Mouse (Mus musculus) forebrain, embryonic 16.5 days (tissue): ENCODE results near the gene Defb25. TPM values are rescaled to one million over a fixed set of nuclear protein-coding genes. Genes with fewer than 3 reads are reported as not detected.
A peak's percentile ranks its signal among the peaks of the same experiment; 100 is the strongest.

Source experiments
- ATAC-seq: fragments of 200-750 bp; cut with Nextera tagmentation; 2 replicates; pipeline ENCODE4 v1.8.0; 2017; ENCODE audit warnings: mild to moderate bottlenecking, moderate library complexity
- H3K27ac ChIP-seq: fragments of 300-500 bp; sonication (generic); 2 replicates; pipeline ENCODE4 v1.5.1; 2014; ENCODE audit warnings: low read length, control low read depth
- H3K27me3 ChIP-seq: fragments of 300-500 bp; sonication (generic); replicated peaks from 2 replicates; pipeline ENCODE4 v1.6.1; 2014; ENCODE audit warnings: low read length; ENCODE audit not compliant: control insufficient read depth, insufficient read depth
- H3K36me3 ChIP-seq: fragments of 300-500 bp; sonication (generic); 2 replicates; pipeline ENCODE4 v1.6.1; 2014; ENCODE audit not compliant: control insufficient read depth, insufficient read depth
- H3K4me1 ChIP-seq: fragments of 300-500 bp; sonication (generic); replicated peaks from 2 replicates; pipeline ENCODE4 v1.6.1; 2014; ENCODE audit warnings: low read length; ENCODE audit not compliant: control insufficient read depth, insufficient read depth
- H3K4me2 ChIP-seq: fragments of 300-500 bp; sonication (generic); 2 replicates; pipeline ENCODE4 v1.6.1; 2014; ENCODE audit warnings: mild to moderate bottlenecking, low read length, control low read depth
- H3K4me3 ChIP-seq: fragments of 300-500 bp; sonication (generic); replicated peaks from 2 replicates; pipeline ENCODE4 v1.5.1; 2014; ENCODE audit warnings: mild to moderate bottlenecking, low read length, control low read depth
- H3K9ac ChIP-seq: fragments of 300-500 bp; sonication (generic); replicated peaks from 2 replicates; pipeline ENCODE4 v1.6.1; 2014; ENCODE audit warnings: low read depth, low read length, control low read depth
- H3K9me3 ChIP-seq: fragments of 300-500 bp; sonication (generic); 2 replicates; pipeline ENCODE4 v1.6.1; 2016; ENCODE audit warnings: low read length; ENCODE audit not compliant: control insufficient read depth
- WGBS: fragments of 180-500 bp; shearing (Covaris S2); extraction: QIAGEN DNeasy Blood & Tissue Kit; methylation state at CpG from one replicate; pipeline ENCODE4 v1.1.7; 2014; 5-methylcytosine and 5-hydroxymethylcytosine counted together
- polyA plus RNA-seq: library from polyadenylated mRNA; unstranded; fragments of >200 nt; fragmentation: Nextera tagmentation; extraction: Ambion mirVana; gene quantifications from 2 replicates; pipeline ENCODE4 v1.2.1, GENCODE M21; 2015

Gene Defb25
- polyA plus RNA-seq, 1 experiment from 2014 or later = not detected

DNA sequence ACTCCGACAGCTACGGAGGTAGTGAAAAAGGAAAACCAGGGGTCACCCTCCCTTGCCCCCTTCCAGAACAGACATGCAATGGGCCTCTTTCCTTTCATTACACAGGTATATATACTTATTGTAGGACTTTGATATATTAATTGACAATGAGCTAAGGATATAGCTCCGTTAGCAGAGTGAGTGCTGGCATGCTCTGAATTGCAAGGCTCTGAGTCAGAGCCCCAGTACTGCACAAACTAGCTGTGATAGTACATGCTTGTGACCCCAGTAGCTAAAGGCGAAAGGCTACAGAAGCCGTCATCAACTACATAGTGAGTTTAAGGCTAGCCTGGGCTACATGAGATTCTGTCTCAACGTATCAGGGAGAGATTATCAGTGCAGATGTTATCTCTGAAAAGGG is 7.1 kb upstream of the Defb25 start:
- Histone ChIP-seq H3K4me1 (peaks cover 10% of the 10 kb centered on the region), H3K27me3 (peaks cover 34% of the 10 kb centered on the region), H3K4me2 (no peak overlapping the region), H3K9me3 (no peaks in the 10 kb centered on the region), H3K36me3 (no peaks in the 10 kb centered on the region), H3K9ac (no peak overlapping the region), H3K27ac (no peak overlapping the region), H3K4me3 (no peak overlapping the region)
- 85% methylated on average over 6 of the region's 6 CpGs for WGBS
- no peak for ATAC-seq

DNA sequence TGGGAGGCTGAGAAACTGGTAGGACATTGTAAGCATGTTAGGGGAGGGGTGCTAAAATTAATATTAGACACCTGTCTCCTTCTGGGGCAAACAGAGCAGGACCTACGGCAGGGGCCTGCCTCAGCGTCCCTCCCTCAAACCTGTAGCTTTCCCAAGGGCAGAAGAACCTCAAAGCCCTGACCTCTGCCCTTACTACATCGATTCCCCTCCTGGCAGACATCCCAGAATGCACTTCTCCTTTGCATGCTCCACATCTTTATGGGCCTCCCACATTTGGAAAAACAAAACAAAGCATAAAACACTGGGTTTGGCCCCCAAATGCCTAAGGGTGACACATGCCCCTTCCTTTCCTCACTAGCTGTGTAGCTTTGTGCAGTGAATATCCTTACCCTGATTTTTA is 6.4 kb upstream of the Defb25 start:
- 66% methylated on average over 3 of the region's 3 CpGs for WGBS
- no peaks in the 10 kb centered on the region for H3K9me3 ChIP-seq
- H3K4me3 ChIP-seq = no peak overlapping the region
- H3K4me1 ChIP-seq = peaks cover 10% of the 10 kb centered on the region
- H3K9ac ChIP-seq = no peak overlapping the region
- H3K27ac ChIP-seq = no peak overlapping the region
- no peak for ATAC-seq
- peaks cover 34% of the 10 kb centered on the region for H3K27me3 ChIP-seq
- no peaks in the 10 kb centered on the region for H3K36me3 ChIP-seq
- no peak overlapping the region for H3K4me2 ChIP-seq

DNA sequence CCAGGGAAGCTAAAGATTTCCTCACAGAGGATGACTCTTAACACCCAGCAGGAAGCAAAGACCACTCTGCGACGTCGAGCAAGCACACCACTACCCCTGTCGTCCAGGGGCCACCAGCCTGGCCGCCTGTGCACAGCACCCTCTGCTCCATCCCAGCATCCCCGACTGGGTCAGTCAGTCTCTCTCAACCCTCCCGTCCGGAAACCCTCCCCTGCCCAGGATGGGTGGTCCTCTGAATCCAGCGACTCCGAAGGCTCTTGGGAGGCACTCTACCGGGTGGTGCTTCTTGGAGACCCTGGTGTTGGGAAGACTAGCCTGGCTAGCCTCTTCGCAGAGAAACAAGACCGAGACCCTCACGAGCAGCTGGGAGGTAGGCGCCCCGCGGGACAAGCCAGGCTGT is 5.2 kb upstream of the Defb25 start:
- Histone ChIP-seq H3K27me3 (peaks cover 34% of the 10 kb centered on the region), H3K9me3 (no peaks in the 10 kb centered on the region), H3K4me2 (no peak overlapping the region), H3K36me3 (no peaks in the 10 kb centered on the region), H3K27ac (no peak overlapping the region), H3K9ac (no peak overlapping the region), H3K4me1 (peaks cover 10% of the 10 kb centered on the region), H3K4me3 (no peak overlapping the region)
- ATAC-seq = no peak
- 51% methylated on average over 17 of the region's 17 CpGs for WGBS

DNA sequence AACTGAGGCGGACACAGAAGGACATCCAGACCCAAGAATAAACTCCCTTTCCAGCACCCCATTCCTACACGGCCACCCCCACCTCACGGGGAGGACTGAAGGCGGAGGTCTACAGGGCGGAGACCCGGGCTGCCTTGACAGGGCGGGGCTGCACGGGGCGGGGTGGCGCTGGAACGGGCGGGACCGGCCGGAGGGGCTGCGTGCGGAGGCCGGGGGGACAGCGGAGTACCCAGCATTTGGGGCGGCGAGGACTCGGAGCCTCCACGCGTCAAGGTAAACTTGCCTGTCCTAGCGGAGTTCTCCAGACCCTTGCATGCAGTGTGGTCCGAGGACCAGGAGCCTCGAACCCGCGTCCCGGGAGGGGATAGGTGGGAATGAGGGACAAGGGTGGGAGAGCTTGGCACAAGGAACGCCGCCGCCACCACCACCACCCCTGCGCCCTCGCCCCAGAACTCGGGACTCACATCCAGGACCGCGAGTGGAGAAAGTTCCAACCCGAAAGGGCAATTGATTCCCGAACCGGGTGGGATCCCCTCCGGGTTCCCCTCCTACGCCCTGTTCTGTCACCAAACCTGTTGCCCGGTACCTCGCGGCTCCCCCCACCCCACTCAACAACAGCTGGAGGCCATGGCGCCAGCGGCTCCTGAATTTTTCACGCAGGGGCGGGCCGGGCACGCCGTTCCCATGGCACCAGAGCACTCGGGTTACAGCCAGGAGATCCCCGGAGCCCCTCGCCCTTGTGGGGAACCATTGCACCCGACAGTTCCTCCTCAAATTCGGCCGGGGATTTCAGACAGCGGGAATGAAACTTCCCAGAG is 4.1 kb upstream of the Defb25 start, which contains the start of gene Rem1:
TSS of gene Rem1 (plus strand) at position 178 of the 818 bp plus-strand sequence.
- Histone ChIP-seq H3K9me3 (no peaks in the 10 kb centered on the region), H3K4me1 (peaks cover 10% of the 10 kb centered on the region), H3K36me3 (no peaks in the 10 kb centered on the region), H3K27me3 (peaks cover 34% of the 10 kb centered on the region), H3K9ac (peak within 1 kb of the TSS; percentile 5; the same call in 1 of the 2 replicates), H3K27ac (no peak within 1 kb of the TSS), H3K4me2 (peak within 1 kb of the TSS; percentile 54), H3K4me3 (peak within 1 kb of the TSS; percentile 29)
- under 1% methylated on average over 56 of the region's 59 CpGs for WGBS
- no peak for ATAC-seq

DNA sequence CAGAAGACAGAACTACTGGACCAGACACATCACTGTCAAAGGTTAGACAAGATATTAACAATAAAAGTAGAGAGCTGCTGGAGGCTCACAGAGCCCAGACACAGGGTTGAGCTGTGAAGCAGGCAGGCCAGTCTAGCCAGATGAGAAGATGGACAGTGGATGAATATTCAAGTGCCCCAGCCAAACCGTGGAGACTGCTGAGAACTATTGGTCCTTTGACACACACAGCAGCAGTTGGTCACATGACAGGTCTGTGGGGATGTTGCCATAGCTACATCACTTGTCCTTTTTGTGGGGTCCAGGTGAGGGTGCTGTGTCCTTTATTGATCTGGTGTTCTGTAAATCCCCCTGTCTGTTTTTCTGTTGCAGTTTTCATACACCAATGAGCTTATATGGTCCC is 2.4 kb upstream of the Defb25 start:
- no peak overlapping the region for H3K4me3 ChIP-seq
- no peaks in the 10 kb centered on the region for H3K36me3 ChIP-seq
- H3K27me3 ChIP-seq = peaks cover 34% of the 10 kb centered on the region
- no peak overlapping the region for H3K27ac ChIP-seq
- H3K4me1 ChIP-seq = peaks cover 10% of the 10 kb centered on the region
- ATAC-seq = no peak
- H3K4me2 ChIP-seq = no peak overlapping the region
- WGBS = 5% methylated on average over 1 of the region's 1 CpGs
- no peaks in the 10 kb centered on the region for H3K9me3 ChIP-seq
- H3K9ac ChIP-seq = no peak overlapping the region

DNA sequence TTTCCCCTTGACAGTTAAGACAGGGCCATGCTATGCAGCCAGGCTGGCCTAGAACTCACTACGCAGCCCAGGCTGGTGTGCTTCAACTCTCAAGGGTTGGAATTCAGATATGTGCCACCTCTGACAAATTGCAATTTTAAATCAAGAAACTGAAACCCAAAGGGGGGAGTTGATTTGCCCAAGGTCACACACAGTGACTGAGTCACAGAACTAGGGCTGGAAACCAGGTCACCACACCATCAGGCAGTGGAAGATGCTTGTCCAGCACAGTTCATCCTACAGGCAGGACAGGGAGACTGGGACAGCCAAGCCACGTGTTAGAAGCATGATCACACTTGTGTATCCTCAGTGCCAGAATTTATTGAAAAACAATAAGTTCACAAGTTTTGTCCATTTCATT is 1.7 kb upstream of the Defb25 start:
- ATAC-seq = no peak
- Histone ChIP-seq H3K4me2 (no peak overlapping the region), H3K4me3 (no peak overlapping the region), H3K27ac (no peak overlapping the region), H3K4me1 (peaks cover 10% of the 10 kb centered on the region), H3K27me3 (peaks cover 34% of the 10 kb centered on the region), H3K9ac (no peak overlapping the region), H3K9me3 (no peaks in the 10 kb centered on the region), H3K36me3 (no peaks in the 10 kb centered on the region)
- 89% methylated on average over 2 of the region's 2 CpGs for WGBS

DNA sequence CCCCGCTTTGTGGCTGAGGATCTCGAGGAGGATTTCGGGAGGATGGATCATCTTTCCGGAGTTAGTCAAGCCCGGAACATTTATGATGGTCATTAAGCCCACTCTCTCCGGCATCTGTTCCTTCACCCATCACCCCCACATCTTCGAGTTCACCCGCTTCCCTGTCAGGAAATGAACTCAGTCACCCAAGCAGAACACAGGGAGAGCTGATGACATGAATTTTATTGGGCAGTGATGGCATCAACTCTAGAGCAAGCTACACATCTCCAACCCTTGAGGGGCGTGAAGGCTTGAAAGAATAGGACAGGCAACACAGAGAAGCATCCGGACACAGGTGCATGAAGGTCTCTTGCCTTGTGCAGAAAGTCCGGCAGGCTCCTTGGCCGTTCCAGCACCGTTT is 702 bp downstream of the Defb25 start:
- no peak overlapping the region for H3K4me3 ChIP-seq
- H3K4me1 ChIP-seq = peaks cover 8% of the 10 kb centered on the region
- no peak overlapping the region for H3K27ac ChIP-seq
- peaks cover 16% of the 10 kb centered on the region for H3K27me3 ChIP-seq
- 92% methylated on average over 13 of the region's 13 CpGs for WGBS
- no peaks in the 10 kb centered on the region for H3K36me3 ChIP-seq
- ATAC-seq = no peak
- no peak overlapping the region for H3K4me2 ChIP-seq
- H3K9ac ChIP-seq = no peak overlapping the region
- H3K9me3 ChIP-seq = no peaks in the 10 kb centered on the region

DNA sequence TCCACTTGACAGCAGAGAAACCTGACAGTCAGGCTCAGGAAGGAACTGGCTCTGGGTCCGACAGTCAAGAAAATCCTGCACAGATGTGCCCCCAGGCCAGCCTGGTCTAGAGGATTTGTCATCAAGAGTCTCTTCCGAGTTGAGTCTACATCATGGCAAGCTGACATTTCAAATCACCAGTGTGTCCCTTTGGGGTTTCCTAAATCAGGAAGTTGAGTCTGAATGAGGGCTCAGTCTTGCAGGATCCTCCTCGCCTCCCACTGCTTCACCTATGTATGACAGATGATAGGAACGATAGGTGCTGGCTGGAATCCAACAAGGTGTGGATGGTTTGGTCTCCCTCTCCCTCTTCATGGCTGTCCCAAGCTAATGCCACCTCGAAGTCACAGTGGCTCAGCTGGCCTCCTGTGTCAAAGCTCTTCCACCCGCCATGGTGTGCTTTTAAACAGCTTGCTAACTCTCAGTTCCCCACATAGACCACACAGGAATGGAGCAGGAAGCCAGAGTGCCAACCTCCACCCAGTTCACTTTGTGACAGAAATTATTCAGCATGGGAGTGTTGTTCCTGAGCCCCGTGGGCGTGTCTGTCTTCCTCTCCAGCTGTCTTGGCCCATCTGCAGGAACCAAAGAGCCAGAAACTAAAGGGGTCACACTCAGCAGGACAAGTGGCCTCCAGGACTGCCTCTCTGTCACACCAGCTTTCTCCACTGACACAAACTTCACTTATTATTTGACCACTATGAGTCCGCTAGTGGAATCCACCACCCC is 2.3 kb downstream of the Defb25 start:
- H3K9ac ChIP-seq = no peak overlapping the region
- WGBS = 77% methylated on average over 9 of the region's 9 CpGs

DNA sequence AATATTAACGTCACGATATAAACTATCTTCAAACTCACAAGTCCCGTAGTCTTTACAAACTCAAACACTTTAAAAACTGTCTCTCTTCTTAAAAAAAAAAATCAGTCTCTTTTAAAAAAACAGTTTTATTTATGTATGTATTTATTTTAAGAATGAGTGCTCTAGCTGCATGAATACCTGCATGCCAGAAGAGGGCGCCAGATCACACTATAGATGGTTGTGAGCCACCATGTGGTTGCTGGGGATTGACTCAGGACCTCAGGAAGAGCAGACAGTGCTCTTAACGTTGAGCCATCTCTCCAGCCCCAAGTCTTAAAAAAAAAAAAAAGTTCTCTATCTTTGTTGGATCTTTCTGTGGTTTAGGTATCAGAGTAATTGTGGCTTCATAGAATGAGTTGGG is 5.5 kb downstream of the Defb25 start:
- no peak for ATAC-seq
- H3K27ac ChIP-seq = no peak overlapping the region
- 58% methylated on average over 5 of the region's 5 CpGs for WGBS
- no peak overlapping the region for H3K9ac ChIP-seq
- H3K4me3 ChIP-seq = no peak overlapping the region
- H3K27me3 ChIP-seq = no peaks in the 10 kb centered on the region
- no peaks in the 10 kb centered on the region for H3K4me1 ChIP-seq
- H3K4me2 ChIP-seq = no peak overlapping the region
- H3K36me3 ChIP-seq = no peaks in the 10 kb centered on the region
- no peaks in the 10 kb centered on the region for H3K9me3 ChIP-seq

More for the DNA sequence above, 2.3 kb downstream of the Defb25 start:
- H3K9me3 ChIP-seq = no peaks in the 10 kb centered on the region
- H3K36me3 ChIP-seq = no peaks in the 10 kb centered on the region
- no peak overlapping the region for H3K4me3 ChIP-seq
- H3K4me2 ChIP-seq = no peak overlapping the region
- H3K27ac ChIP-seq = no peak overlapping the region
- peaks cover 3% of the 10 kb centered on the region; the same call in 1 of the 2 replicates for H3K27me3 ChIP-seq
- ATAC-seq = no peak
- no peaks in the 10 kb centered on the region for H3K4me1 ChIP-seq
